Mouse (Mus musculus) embryonic facial prominence, embryonic 10.5 days (tissue): ENCODE data around the gene Ube2c. TPM values are rescaled to one million over a fixed set of nuclear protein-coding genes. Genes with fewer than 3 reads are reported as not detected.
A peak's percentile ranks its signal among the peaks of the same experiment; 100 is the strongest.

ENCODE experiments used
- DNase-seq: peaks from one replicate; pipeline ENCODE4 v3.0.0-alpha.2; 2017; ENCODE audit warnings: low spot score
- H3K27ac ChIP-seq: fragments of 300-500 bp; sonication (generic); replicated peaks from 2 replicates; pipeline ENCODE4 v1.5.1; 2016; ENCODE audit warnings: mild to moderate bottlenecking
- H3K27me3 ChIP-seq: fragments of 300-500 bp; sonication (generic); replicated peaks from 2 replicates; pipeline ENCODE4 v1.6.1; 2016; ENCODE audit warnings: low read depth, mild to moderate bottlenecking; ENCODE audit not compliant: poor library complexity, severe bottlenecking
- H3K36me3 ChIP-seq: fragments of 300-500 bp; sonication (generic); replicated peaks from 2 replicates; pipeline ENCODE4 v1.6.1; 2016; ENCODE audit warnings: mild to moderate bottlenecking, moderate library complexity
- H3K4me1 ChIP-seq: fragments of 300-500 bp; sonication (generic); 2 replicates; pipeline ENCODE4 v1.6.1; 2016
- H3K4me3 ChIP-seq: fragments of 300-500 bp; sonication (generic); 2 replicates; pipeline ENCODE4 v1.5.1; 2016; ENCODE audit warnings: mild to moderate bottlenecking, moderate library complexity
- H3K9me3 ChIP-seq: fragments of 300-500 bp; sonication (generic); 2 replicates; pipeline ENCODE4 v1.6.1; 2016; ENCODE audit warnings: mild to moderate bottlenecking
- WGBS: fragments of 180-500 bp; shearing (Covaris S2); methylation state at CpG from one replicate; pipeline ENCODE4 v1.1.7; 2016; 5-methylcytosine and 5-hydroxymethylcytosine counted together
- polyA plus RNA-seq: library from polyadenylated mRNA; unstranded; fragments of >200 nt; fragmentation: Nextera tagmentation; extraction: Ambion mirVana; gene quantifications from 2 replicates; pipeline ENCODE4 v1.2.1, GENCODE M21; 2016

Gene Ube2c
- polyA plus RNA-seq, result 571 and 605 TPM in 2 replicates

- Histone ChIP-seq H3K4me1 (peaks cover 28% of the 10 kb centered on the region), H3K27ac (peak within 1 kb of the TSS; percentile 97), H3K4me3 (peak within 1 kb of the TSS; percentile 96), H3K27me3 (no peaks in the 10 kb centered on the region), H3K36me3 (peaks cover 75% of the 10 kb centered on the region), H3K9me3 (no peaks in the 10 kb centered on the region)
- 3% methylated on average over 53 of the region's 53 CpGs for WGBS
- DNase-seq, result peak; percentile 99
Measured at GRCm38 (mm10) chr2:164769258-164770037, at the start of gene Ube2c. Gene Ube2c, plus strand, starts transcription at chr2:164769898.

GRCm38 (mm10) chr2:164723276-164723675, 46.4 kb upstream of the Ube2c start:
- no peak overlapping the region for H3K27ac ChIP-seq
- 68% methylated on average over 4 of the region's 4 CpGs for WGBS
- H3K4me1 ChIP-seq, result no peaks in the 10 kb centered on the region
- peaks cover 5% of the 10 kb centered on the region; the same call in 1 of the 2 replicates for H3K27me3 ChIP-seq
- no peak overlapping the region for H3K4me3 ChIP-seq
- H3K9me3 ChIP-seq, result no peaks in the 10 kb centered on the region
- H3K36me3 ChIP-seq, result no peaks in the 10 kb centered on the region
- DNase-seq, result no peak

GRCm38 (mm10) chr2:164725895-164726619, 43.6 kb upstream of the Ube2c start:
- no peak overlapping the region for H3K27ac ChIP-seq
- no peaks in the 10 kb centered on the region for H3K4me1 ChIP-seq
- no peaks in the 10 kb centered on the region for H3K9me3 ChIP-seq
- H3K36me3 ChIP-seq, result no peaks in the 10 kb centered on the region
- no peak overlapping the region for H3K4me3 ChIP-seq
- peaks cover 5% of the 10 kb centered on the region; the same call in 1 of the 2 replicates for H3K27me3 ChIP-seq
- DNase-seq, result peak; percentile 76
- 28% methylated on average over 6 of the region's 6 CpGs for WGBS

GRCm38 (mm10) chr2:164731719-164732118, 38.0 kb upstream of the Ube2c start:
- no peaks in the 10 kb centered on the region for H3K36me3 ChIP-seq
- no peak overlapping the region for H3K27ac ChIP-seq
- WGBS, result 83% methylated on average over 5 of the region's 5 CpGs
- H3K4me3 ChIP-seq, result no peak overlapping the region
- DNase-seq, result no peak
- peaks cover 4% of the 10 kb centered on the region; the same call in 1 of the 2 replicates for H3K4me1 ChIP-seq
- no peaks in the 10 kb centered on the region for H3K9me3 ChIP-seq
- peaks cover 5% of the 10 kb centered on the region; the same call in 1 of the 2 replicates for H3K27me3 ChIP-seq

- Histone ChIP-seq H3K9me3 (no peaks in the 10 kb centered on the region), H3K27ac (no peak overlapping the region), H3K4me1 (peaks cover 4% of the 10 kb centered on the region; the same call in 1 of the 2 replicates), H3K36me3 (no peaks in the 10 kb centered on the region), H3K27me3 (no peaks in the 10 kb centered on the region), H3K4me3 (no peak overlapping the region)
- no peak for DNase-seq
- 87% methylated on average over 2 of the region's 2 CpGs for WGBS
Measured at GRCm38 (mm10) chr2:164733259-164733658, 36.4 kb upstream of the Ube2c start.

- H3K4me3 ChIP-seq, result no peak overlapping the region
- H3K4me1 ChIP-seq, result peaks cover 4% of the 10 kb centered on the region; the same call in 1 of the 2 replicates
- H3K9me3 ChIP-seq, result no peaks in the 10 kb centered on the region
- no peak for DNase-seq
- H3K36me3 ChIP-seq, result no peaks in the 10 kb centered on the region
- WGBS, result 88% methylated on average over 5 of the region's 5 CpGs
- no peaks in the 10 kb centered on the region for H3K27me3 ChIP-seq
- no peak overlapping the region for H3K27ac ChIP-seq
Measured at GRCm38 (mm10) chr2:164734839-164735238, 34.9 kb upstream of the Ube2c start.

- H3K27ac ChIP-seq, result no peak overlapping the region
- no peaks in the 10 kb centered on the region for H3K9me3 ChIP-seq
- peaks cover 6% of the 10 kb centered on the region for H3K4me1 ChIP-seq
- WGBS, result 90% methylated on average over 5 of the region's 5 CpGs
- no peaks in the 10 kb centered on the region for H3K36me3 ChIP-seq
- H3K4me3 ChIP-seq, result no peak overlapping the region
- DNase-seq, result no peak
- no peaks in the 10 kb centered on the region for H3K27me3 ChIP-seq
Measured at GRCm38 (mm10) chr2:164735446-164735845, 34.3 kb upstream of the Ube2c start.

- WGBS, result 79% methylated on average over 3 of the region's 3 CpGs
- H3K36me3 ChIP-seq, result no peaks in the 10 kb centered on the region
- DNase-seq, result no peak
- peaks cover 2% of the 10 kb centered on the region for H3K4me1 ChIP-seq
- H3K9me3 ChIP-seq, result no peaks in the 10 kb centered on the region
- H3K4me3 ChIP-seq, result no peak overlapping the region
- H3K27ac ChIP-seq, result no peak overlapping the region
- no peaks in the 10 kb centered on the region for H3K27me3 ChIP-seq
Measured at GRCm38 (mm10) chr2:164737377-164738090, 32.2 kb upstream of the Ube2c start.

GRCm38 (mm10) chr2:164739876-164740275, 29.8 kb upstream of the Ube2c start:
- H3K27ac ChIP-seq, result no peak overlapping the region
- DNase-seq, result no peak
- no peaks in the 10 kb centered on the region for H3K9me3 ChIP-seq
- H3K36me3 ChIP-seq, result no peaks in the 10 kb centered on the region
- no peak overlapping the region for H3K4me3 ChIP-seq
- no peaks in the 10 kb centered on the region for H3K27me3 ChIP-seq
- H3K4me1 ChIP-seq, result peaks cover 3% of the 10 kb centered on the region
- 59% methylated on average over 7 of the region's 7 CpGs for WGBS

GRCm38 (mm10) chr2:164744987-164745386, 24.7 kb upstream of the Ube2c start:
- WGBS, result 75% methylated on average over 13 of the region's 13 CpGs
- Histone ChIP-seq H3K27me3 (no peaks in the 10 kb centered on the region), H3K9me3 (no peaks in the 10 kb centered on the region), H3K4me1 (peaks cover 22% of the 10 kb centered on the region), H3K27ac (no peak overlapping the region; the same call in 1 of the 2 replicates), H3K4me3 (peak overlapping the region; percentile 92), H3K36me3 (peaks cover 28% of the 10 kb centered on the region)
- DNase-seq, result no peak

GRCm38 (mm10) chr2:164745843-164746479, 23.7 kb upstream of the Ube2c start, which contains the start of the genes Wfdc3 and Dnttip1:
Gene Wfdc3, minus strand, starts transcription at chr2:164745931.
Gene Dnttip1, plus strand, starts transcription at chr2:164745983.
- peak; percentile 96 for DNase-seq

GRCm38 (mm10) chr2:164746693-164747092, 23.0 kb upstream of the Ube2c start:
- Histone ChIP-seq H3K4me1 (peaks cover 20% of the 10 kb centered on the region), H3K4me3 (peak overlapping the region; percentile 92), H3K27ac (peak overlapping the region; percentile 95; the same call in 1 of the 2 replicates), H3K27me3 (no peaks in the 10 kb centered on the region), H3K36me3 (peaks cover 45% of the 10 kb centered on the region), H3K9me3 (no peaks in the 10 kb centered on the region)
- no peak for DNase-seq
- 61% methylated on average over 8 of the region's 8 CpGs for WGBS

More at GRCm38 (mm10) chr2:164745843-164746479, 23.7 kb upstream of the Ube2c start, which contains the start of the genes Wfdc3 and Dnttip1:
- no peaks in the 10 kb centered on the region for H3K27me3 ChIP-seq
- H3K9me3 ChIP-seq, result no peaks in the 10 kb centered on the region
- peaks cover 37% of the 10 kb centered on the region for H3K36me3 ChIP-seq
- peaks cover 20% of the 10 kb centered on the region for H3K4me1 ChIP-seq
- H3K4me3 ChIP-seq, result peak within 1 kb of the TSS; percentile 92
- WGBS, result under 1% methylated on average over 70 of the region's 70 CpGs
- peak within 1 kb of the TSS; percentile 95 for H3K27ac ChIP-seq
